Mouse (Mus musculus): ENCODE measurements around the gene Slc1a7.

Gene Slc1a7

DNA sequence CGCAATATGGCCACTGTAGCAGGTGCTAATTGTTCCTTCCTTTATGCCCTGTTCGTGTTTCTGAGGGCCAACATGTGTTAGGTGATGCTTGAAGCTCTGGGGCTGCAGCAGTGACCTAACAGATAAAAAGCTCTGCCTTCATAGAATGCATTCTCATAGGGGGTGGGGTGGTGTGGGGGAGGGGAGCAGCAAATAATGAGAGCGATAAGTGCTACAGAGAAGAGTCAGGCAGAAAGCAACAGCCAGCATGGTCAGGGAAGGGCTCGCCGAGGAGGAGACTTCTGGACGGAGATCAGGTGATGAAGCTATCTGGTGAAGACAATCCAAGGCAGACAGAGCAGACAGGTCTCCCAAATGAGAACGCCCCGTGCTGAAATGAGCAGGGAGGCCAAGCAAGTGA is 84.5 kb downstream of the Slc1a7 start:
- DNase-seq (ENCODE audit: low read depth), result no peak

DNA sequence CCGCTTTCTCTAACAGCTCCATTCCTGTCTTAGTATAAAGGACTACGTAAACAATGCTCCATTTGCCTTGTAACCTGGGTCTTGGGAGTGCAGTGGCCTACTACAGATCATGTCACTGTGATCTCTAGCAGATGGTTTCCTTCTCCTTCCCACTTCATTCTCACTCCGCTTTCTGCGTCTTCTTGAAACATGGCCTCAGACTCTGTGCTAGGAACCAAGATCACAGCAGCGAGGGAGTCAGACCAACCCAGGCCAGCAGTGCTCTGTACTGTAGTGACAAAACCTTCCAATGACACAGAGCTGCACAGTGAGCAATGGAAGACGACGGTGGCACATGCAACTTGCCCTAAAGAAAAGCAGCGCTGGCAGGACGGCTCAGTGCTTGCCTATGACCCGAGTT is 87.7 kb downstream of the Slc1a7 start:
- DNase-seq (ENCODE audit: low read depth), result no peak

DNA sequence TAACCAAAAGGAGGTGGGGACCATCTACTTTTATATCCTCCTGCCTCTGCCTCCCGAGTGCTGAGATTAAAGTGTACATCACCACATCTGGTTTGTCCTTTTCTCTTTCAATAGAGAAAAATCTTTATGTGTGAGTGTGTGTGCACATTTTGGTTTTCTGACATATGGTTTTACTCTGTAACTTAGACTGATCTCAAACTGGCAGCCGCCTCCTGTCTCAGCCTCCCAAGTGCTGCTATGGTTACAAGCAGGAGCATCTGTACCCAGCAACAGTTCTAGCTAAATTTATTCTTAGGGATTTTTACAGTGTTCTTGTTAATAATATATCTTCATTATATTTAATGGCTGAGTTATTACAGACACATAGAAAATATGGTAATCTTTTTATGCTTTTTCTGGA is 89.1 kb downstream of the Slc1a7 start:
- DNase-seq (ENCODE audit: low read depth), result no peak

DNA sequence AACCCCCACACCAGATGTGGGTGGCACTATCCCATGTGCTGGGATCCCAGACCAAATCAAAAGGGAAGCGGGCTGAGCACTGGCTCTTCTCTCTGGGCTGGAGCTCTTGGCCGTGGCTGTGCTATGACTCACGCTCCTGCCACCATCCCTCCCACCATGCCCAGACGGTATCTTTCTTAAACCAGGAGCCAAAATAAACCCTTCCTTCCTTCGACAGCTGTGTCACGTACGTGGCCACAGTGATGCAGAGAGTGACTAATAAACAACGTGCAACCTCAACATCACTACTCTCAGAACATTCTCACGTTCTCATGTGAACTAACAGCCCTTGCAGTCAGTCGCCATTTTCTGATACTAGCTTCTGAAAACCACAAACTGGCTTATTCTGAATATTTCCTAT is 90.0 kb downstream of the Slc1a7 start:
- no peak for DNase-seq (ENCODE audit: low read depth)

DNA sequence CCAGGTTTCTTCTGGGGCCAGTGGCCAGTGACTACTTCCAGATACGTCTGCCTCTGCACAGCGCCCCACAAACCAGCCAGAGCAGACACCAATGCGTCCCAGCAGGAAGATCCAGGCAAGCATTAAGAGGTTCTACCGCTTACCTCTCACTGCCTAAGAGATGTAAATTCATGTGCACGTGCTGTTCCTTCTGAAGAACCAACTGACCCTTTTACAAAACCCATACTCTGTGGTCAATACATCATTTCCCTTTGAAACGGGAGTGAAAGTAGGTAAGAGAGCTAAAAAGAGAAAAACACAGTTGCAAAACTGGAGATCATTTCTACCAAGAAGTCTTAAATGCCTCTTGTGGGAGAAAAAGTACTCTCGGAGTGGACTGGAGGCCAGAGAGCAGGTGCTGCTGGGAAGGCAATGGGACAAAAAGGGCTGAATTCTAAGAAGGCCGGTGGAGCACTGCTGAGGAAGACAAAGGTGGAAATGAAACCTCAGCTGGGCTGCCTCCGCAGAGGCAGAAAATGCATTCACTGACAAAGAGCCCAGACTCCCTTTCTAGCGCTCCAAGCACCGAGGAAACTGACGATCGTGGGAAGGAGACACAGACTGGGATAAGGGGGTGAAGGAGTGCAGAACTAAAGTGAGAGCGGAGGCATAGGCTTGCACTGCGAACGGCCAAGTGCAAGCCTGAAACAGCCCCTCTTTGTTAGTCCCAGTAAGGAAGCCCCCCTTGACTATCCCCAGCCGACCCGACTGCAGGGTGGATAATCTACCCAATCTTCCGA is 91.7 kb downstream of the Slc1a7 start:
- no peak for DNase-seq (ENCODE audit: low read depth)

DNA sequence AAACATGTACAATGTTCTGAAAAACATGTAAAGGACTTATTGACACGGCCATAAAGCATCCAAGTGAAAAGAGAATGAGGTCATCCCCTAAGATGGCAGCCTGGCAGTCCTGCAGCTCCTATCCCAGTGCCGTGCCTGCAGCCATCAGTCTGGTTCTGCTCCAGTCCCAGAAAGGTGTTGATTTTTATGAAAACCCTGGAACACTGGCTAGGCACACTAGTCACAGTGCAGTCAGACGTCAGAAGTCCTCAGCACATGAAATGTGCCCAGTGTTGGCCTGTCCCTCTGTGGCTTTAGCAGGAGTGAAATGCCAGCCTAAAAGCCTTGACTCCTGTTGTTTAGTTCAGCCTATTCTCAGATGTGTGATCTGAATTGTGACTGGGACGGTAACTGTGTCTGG is 92.6 kb downstream of the Slc1a7 start:
- no peak for DNase-seq (ENCODE audit: low read depth)

DNA sequence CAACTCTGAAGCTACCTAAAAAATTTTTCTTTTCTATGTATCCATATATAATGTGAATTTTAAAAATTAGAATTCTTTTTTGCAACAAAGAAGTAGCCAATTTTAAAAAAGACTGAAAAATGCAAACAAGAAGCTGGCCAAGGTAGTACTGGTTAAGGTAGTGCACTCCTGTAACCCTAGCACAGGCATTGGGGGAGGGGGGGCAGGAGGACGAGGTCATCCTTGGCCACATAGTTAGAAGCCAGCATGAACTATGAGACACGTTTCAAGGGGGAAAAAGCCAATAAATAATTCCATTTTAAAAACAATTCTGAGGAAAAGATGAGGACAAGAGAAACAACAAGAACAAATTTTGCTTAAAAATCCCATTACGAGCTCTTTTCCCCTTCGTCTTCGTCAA is 94.4 kb downstream of the Slc1a7 start:
- DNase-seq (ENCODE audit: low read depth), result no peak
